Mouse (Mus musculus) gastrocnemius, adult 2 months (tissue): ENCODE results near the gene Ppp2r2c. TPM values are rescaled to one million over a fixed set of nuclear protein-coding genes. Genes with fewer than 3 reads are reported as not detected.

ENCODE experiments used
- DNase-seq: peaks from one replicate; pipeline ENCODE4 v3.0.0; 2022
- H3K27ac ChIP-seq: fragments of 200-600 bp; 2 replicates; pipeline ENCODE4 v1.8.1; 2022; ENCODE audit warnings: mild to moderate bottlenecking
- H3K4me3 ChIP-seq: fragments of 200-600 bp; 2 replicates; pipeline ENCODE4 v1.8.1; 2022; ENCODE audit warnings: mild to moderate bottlenecking, moderate library complexity
- CTCF ChIP-seq: fragments of 200-600 bp; IDR thresholded peaks from 2 replicates; pipeline ENCODE4 v1.8.1; 2022; ENCODE audit warnings: antibody characterized with exemption, mild to moderate bottlenecking, moderate library complexity
- intact Hi-C: fragments of 180-260 bp; cut with DNase I; formaldehyde crosslinking; loops from one replicate; pipeline ENCODE4 v1.15.1; 2025
- total RNA-seq, 2 experiments: library from RNA; stranded (reverse); gene quantifications; 2 replicates each; pipeline ENCODE4 v1.2.3; 2021

Gene Ppp2r2c
- total RNA-seq, 2 experiments from 2014 or later, result 0.17 to 0.18 TPM

DNA sequence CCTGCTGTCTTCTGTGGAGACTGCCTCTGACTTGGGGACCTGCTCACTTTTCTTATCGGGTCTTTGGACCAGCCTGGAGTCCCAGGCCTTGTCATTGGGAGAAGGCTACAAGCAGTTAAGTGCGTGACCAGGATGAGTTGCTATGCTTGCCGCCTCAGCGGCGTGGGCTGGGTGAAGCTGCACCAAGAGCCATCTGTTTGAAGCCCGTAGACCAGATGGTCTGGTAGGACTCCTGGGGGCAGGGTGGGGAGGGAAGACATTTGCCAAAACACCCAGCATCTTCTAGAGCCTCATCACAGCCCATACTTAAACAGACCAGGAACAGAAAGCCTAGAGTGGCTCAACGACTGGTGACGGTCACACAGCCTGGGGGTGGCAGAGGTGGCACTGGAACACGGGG, 24.9 kb downstream of the Ppp2r2c start:
- H3K27ac ChIP-seq, result no peak overlapping the region
- DNase-seq, result no peak
- no peak overlapping the region for H3K4me3 ChIP-seq
- TF ChIP-seq CTCF, result no peak
- intact Hi-C loops, result no loop called here

- DNase-seq, result no peak
- Histone ChIP-seq H3K27ac (no peak overlapping the region), H3K4me3 (no peak overlapping the region)
- TF ChIP-seq CTCF, result no peak
- intact Hi-C loops, result no loop called here
Observed at GRCm38 (mm10) chr5:36894070-36894469, 25.8 kb downstream of the Ppp2r2c start.

- H3K4me3 ChIP-seq, result no peak overlapping the region
- intact Hi-C loops, result no loop called here
- DNase-seq, result no peak
- no peak for TF ChIP-seq CTCF
- H3K27ac ChIP-seq, result no peak overlapping the region
Observed at GRCm38 (mm10) chr5:36894604-36895368, 26.5 kb downstream of the Ppp2r2c start.

DNA sequence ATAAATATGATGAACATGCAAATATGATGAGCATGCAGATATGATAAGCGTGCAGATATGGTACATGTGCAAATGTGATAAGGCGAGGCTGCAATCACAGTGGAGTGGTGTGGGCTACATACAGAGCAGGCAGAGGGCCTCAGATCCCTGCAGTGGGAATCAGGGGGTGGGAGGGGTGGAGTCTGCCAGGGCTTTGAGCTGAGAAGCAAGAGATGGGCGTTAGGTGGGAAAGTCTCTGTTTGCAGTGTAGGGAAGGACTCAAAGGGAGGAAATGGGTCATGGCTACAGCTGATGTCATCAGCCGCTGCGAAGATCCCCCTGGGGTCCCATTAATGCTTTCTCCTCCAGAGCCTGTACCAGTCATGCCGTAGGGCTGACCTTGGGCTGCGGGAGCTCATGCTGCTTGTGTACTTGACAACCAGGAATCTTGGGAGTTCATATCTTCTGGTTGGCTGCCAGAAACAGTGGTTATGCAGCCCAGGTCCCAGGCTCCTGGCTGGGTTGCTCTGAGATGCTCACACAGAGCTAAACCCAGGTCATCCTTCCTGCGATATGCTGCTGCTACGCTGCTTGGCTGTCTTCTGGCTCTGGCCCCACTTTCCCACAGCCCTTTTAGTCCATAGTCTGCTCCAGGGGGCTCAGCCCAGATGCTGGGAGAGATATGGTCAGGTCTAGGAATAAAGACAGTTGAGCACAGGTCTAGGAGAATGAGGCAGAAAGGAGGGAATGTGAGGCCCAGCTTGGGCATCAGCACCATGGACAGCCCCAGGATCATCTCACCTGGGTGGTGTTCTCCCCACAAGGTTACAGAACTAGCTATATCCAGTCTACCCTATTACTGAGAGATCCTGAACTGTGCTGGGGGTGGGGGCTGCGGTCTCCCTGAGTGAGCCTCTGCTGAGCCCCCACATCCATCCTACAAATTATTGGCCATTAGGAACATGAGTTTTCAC, 27.6 kb downstream of the Ppp2r2c start:
- no peak overlapping the region for H3K4me3 ChIP-seq
- DNase-seq, result no peak
- H3K27ac ChIP-seq, result no peak overlapping the region
- intact Hi-C loops, result no loop called here
- no peak for TF ChIP-seq CTCF

DNA sequence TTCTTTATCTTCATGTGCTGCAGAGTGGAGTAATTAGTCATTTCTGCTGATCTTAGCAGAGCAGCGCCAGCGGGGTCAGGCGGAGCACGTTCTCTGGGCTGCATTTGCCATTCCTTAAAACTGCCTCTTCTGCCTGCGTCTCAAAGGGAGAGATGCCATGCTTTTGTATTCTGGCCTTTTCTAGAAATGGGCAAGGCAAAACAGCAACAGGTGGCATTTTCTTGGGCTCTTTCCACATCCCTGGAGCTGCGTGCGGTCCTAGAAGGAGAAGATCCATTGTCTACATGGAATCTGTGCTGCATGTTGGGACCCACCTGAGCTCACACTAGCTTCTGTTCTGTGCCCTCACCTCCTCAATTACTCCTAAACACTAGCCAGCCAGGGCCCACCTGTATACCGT, 29.7 kb downstream of the Ppp2r2c start:
- no peak for TF ChIP-seq CTCF
- no peak for DNase-seq

GRCm38 (mm10) chr5:36898415-36899109, 30.2 kb downstream of the Ppp2r2c start:
- H3K27ac ChIP-seq, result no peak overlapping the region
- intact Hi-C loops, result no loop called here
- H3K4me3 ChIP-seq, result no peak overlapping the region
- no peak for TF ChIP-seq CTCF
- DNase-seq, result no peak

More for the DNA sequence above, 29.7 kb downstream of the Ppp2r2c start:
- Histone ChIP-seq H3K4me3 (no peak overlapping the region), H3K27ac (no peak overlapping the region)
- intact Hi-C loops, result no loop called here

DNA sequence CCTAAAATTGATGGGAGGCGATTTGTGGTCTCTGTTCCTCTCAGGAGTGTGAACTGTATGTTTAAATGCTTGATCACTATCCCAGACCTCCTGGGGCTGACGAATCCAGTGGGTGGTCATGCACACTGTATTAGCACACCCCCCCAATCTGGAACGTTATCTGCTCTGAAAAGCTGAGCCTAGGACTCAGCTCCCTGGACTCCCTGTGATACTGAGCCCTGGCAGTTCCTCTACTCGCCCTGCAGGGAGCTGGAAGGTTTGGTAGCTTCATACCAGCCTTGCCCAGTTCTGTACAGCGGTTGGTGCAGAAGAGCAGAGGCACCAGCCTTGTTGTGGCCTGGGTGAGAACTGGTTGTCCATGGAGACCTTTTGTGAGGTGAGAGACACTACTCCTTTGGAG, 31.1 kb downstream of the Ppp2r2c start:
- TF ChIP-seq CTCF, result no peak
- Histone ChIP-seq H3K27ac (no peak overlapping the region), H3K4me3 (no peak overlapping the region)
- no peak for DNase-seq
- intact Hi-C loops, result no loop called here

DNA sequence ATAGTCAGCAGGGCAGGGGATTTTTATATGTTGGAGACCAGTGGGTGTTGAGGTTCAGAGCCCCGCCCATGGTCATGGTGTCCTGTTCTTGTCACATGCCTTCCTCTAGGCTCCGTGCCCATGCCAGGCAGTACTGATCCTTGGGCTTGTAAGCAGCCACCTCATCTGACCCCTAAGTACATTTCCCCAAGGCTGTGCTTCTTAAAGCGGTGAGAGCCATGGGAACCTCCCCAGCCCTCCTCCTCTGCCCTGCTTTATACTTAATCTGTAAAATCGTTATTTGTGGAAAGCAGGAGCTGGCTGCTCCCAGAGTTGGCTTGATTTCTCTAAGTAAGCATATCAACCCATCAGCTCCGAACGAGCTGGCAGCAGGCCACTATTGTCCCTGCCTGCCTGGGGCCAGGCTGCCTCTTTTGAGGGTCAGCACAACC, 31.9 kb downstream of the Ppp2r2c start:
- H3K4me3 ChIP-seq, result no peak overlapping the region
- intact Hi-C loops, result no loop called here
- no peak overlapping the region for H3K27ac ChIP-seq
- DNase-seq, result no peak
- no peak for TF ChIP-seq CTCF

DNA sequence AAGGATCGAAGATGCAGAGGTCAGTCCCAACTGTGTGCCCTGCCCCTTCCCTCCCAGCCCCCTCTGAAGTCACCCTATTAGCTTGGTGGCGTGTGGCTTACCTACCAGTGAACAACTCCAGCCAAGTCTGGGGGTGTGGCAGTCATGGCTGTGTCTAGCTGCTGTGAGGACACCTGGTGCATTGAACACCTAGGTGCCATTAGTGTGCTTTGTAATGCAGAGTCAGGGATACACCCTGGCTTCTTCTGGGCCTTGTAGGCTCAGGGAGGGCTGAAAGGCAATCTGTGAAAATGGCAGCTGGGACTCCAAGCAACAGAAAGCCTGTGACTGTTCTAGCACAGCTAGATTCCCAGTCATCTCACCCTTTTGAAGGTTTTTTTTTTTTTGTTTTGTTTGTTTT, 34.5 kb downstream of the Ppp2r2c start:
- no peak for DNase-seq
- Histone ChIP-seq H3K27ac (no peak overlapping the region), H3K4me3 (no peak overlapping the region)
- no peak for TF ChIP-seq CTCF
- intact Hi-C loops, result no loop called here

GRCm38 (mm10) chr5:36904131-36904530, 35.8 kb downstream of the Ppp2r2c start:
- H3K4me3 ChIP-seq, result no peak overlapping the region
- no peak overlapping the region for H3K27ac ChIP-seq
- no peak for DNase-seq
- intact Hi-C loops, result no loop called here
- no peak for TF ChIP-seq CTCF

GRCm38 (mm10) chr5:36904703-36905102, 36.4 kb downstream of the Ppp2r2c start:
- DNase-seq, result no peak
- Histone ChIP-seq H3K27ac (no peak overlapping the region), H3K4me3 (no peak overlapping the region)
- intact Hi-C loops, result no loop called here
- no peak for TF ChIP-seq CTCF

GRCm38 (mm10) chr5:36905216-36905615, 36.9 kb downstream of the Ppp2r2c start:
- no peak overlapping the region for H3K4me3 ChIP-seq
- intact Hi-C loops, result no loop called here
- DNase-seq, result peak; percentile 71
- no peak overlapping the region for H3K27ac ChIP-seq
- TF ChIP-seq CTCF, result no peak

DNA sequence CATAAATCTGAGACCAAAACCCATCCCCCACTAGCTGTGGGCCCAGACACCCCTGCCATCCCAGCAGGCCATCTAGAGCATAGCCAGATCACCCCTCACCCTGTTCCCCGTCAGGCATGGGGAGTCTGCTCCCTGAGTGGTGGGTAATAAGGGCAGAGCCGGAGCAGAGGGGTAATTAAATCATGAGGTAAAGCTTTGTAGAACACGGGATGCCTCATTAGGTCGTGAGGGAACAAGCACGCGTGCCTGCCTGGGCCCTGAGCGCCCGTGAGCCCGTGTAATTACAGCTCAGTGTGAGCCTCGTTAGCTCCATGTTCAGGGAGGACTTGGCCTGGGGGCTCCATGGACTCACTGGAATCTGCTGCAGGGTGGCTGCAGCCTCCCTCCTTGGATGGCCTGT, 39.4 kb downstream of the Ppp2r2c start:
- H3K4me3 ChIP-seq, result no peak overlapping the region
- no peak overlapping the region for H3K27ac ChIP-seq
- intact Hi-C loops, result no loop called here
- DNase-seq, result no peak
- TF ChIP-seq CTCF, result no peak
